Mouse (Mus musculus): Measurements from ENCODE around the gene Clstn1. TPM values are rescaled to one million over a fixed set of nuclear protein-coding genes. Genes with fewer than 3 reads are reported as not detected.

Gene Clstn1
- polyA plus RNA-seq, 1 experiment: 407 TPM

GRCm38 (mm10) chr4:149641400-149641799, 55.1 kb downstream of the Clstn1 start:
- Histone ChIP-seq H3K4me3 (ENCODE audit: insufficient read depth, low read length) (no peak overlapping the region), H3K27ac (ENCODE audit: insufficient read depth, low read length) (no peak overlapping the region), H3K4me1 (ENCODE audit: control insufficient read depth, insufficient read depth, low read length) (no peaks in the 10 kb centered on the region)
- no peak for TF ChIP-seq CTCF (IDR thresholded peaks at IDR 0.05; ENCODE audit: extremely low read depth, insufficient read depth, low read length)
- no peak for TF ChIP-seq POLR2A (IDR thresholded peaks at IDR 0.05; ENCODE audit: extremely low read depth, insufficient read depth, low read length)

- H3K4me3 ChIP-seq (ENCODE audit: insufficient read depth, low read length): no peak overlapping the region
- H3K4me1 ChIP-seq (ENCODE audit: control insufficient read depth, insufficient read depth, low read length): no peaks in the 10 kb centered on the region
- no peak for TF ChIP-seq CTCF (IDR thresholded peaks at IDR 0.05; ENCODE audit: extremely low read depth, insufficient read depth, low read length)
- TF ChIP-seq POLR2A (IDR thresholded peaks at IDR 0.05; ENCODE audit: extremely low read depth, insufficient read depth, low read length): no peak
- no peak overlapping the region for H3K27ac ChIP-seq (ENCODE audit: insufficient read depth, low read length)
These were observed 55.7 kb downstream of the Clstn1 start for GRCm38 (mm10) chr4:149641956-149642355.

GRCm38 (mm10) chr4:149645761-149646160, 59.5 kb downstream of the Clstn1 start:
- H3K4me3 ChIP-seq (ENCODE audit: insufficient read depth, low read length): no peak overlapping the region
- H3K27ac ChIP-seq (ENCODE audit: insufficient read depth, low read length): no peak overlapping the region
- H3K4me1 ChIP-seq (ENCODE audit: control insufficient read depth, insufficient read depth, low read length): no peaks in the 10 kb centered on the region
- TF ChIP-seq CTCF (IDR thresholded peaks at IDR 0.05; ENCODE audit: extremely low read depth, insufficient read depth, low read length) (no peak), POLR2A (IDR thresholded peaks at IDR 0.05; ENCODE audit: extremely low read depth, insufficient read depth, low read length) (no peak)

GRCm38 (mm10) chr4:149648031-149648805, 62.0 kb downstream of the Clstn1 start:
- H3K4me1 ChIP-seq (ENCODE audit: control insufficient read depth, insufficient read depth, low read length): no peaks in the 10 kb centered on the region
- no peak for TF ChIP-seq POLR2A (IDR thresholded peaks at IDR 0.05; ENCODE audit: extremely low read depth, insufficient read depth, low read length)
- TF ChIP-seq CTCF (IDR thresholded peaks at IDR 0.05; ENCODE audit: extremely low read depth, insufficient read depth, low read length): no peak
- peak overlapping the region; percentile 10; the same call in 1 of the 2 replicates for H3K27ac ChIP-seq (ENCODE audit: insufficient read depth, low read length)
- H3K4me3 ChIP-seq (ENCODE audit: insufficient read depth, low read length): no peak overlapping the region

- Histone ChIP-seq H3K4me1 (ENCODE audit: control insufficient read depth, insufficient read depth, low read length) (no peaks in the 10 kb centered on the region), H3K4me3 (ENCODE audit: insufficient read depth, low read length) (no peak overlapping the region), H3K27ac (ENCODE audit: insufficient read depth, low read length) (no peak overlapping the region)
- TF ChIP-seq CTCF (IDR thresholded peaks at IDR 0.05; ENCODE audit: extremely low read depth, insufficient read depth, low read length): peak; percentile 61
- no peak for TF ChIP-seq POLR2A (IDR thresholded peaks at IDR 0.05; ENCODE audit: extremely low read depth, insufficient read depth, low read length)
These were observed 64.4 kb downstream of the Clstn1 start for GRCm38 (mm10) chr4:149650493-149651193.

GRCm38 (mm10) chr4:149654232-149654631, 68.0 kb downstream of the Clstn1 start:
- Histone ChIP-seq H3K4me3 (ENCODE audit: insufficient read depth, low read length) (no peak overlapping the region), H3K4me1 (ENCODE audit: control insufficient read depth, insufficient read depth, low read length) (no peaks in the 10 kb centered on the region), H3K27ac (ENCODE audit: insufficient read depth, low read length) (no peak overlapping the region)
- TF ChIP-seq CTCF (IDR thresholded peaks at IDR 0.05; ENCODE audit: extremely low read depth, insufficient read depth, low read length) (peak; percentile 73), POLR2A (IDR thresholded peaks at IDR 0.05; ENCODE audit: extremely low read depth, insufficient read depth, low read length) (no peak)

- TF ChIP-seq POLR2A (IDR thresholded peaks at IDR 0.05; ENCODE audit: extremely low read depth, insufficient read depth, low read length): no peak
- no peak for TF ChIP-seq CTCF (IDR thresholded peaks at IDR 0.05; ENCODE audit: extremely low read depth, insufficient read depth, low read length)
- no peak overlapping the region for H3K4me3 ChIP-seq (ENCODE audit: insufficient read depth, low read length)
- no peaks in the 10 kb centered on the region for H3K4me1 ChIP-seq (ENCODE audit: control insufficient read depth, insufficient read depth, low read length)
- no peak overlapping the region for H3K27ac ChIP-seq (ENCODE audit: insufficient read depth, low read length)
These were observed 71.7 kb downstream of the Clstn1 start for GRCm38 (mm10) chr4:149657858-149658416.

GRCm38 (mm10) chr4:149659495-149660116, 73.3 kb downstream of the Clstn1 start:
- H3K27ac ChIP-seq (ENCODE audit: insufficient read depth, low read length): no peak overlapping the region
- TF ChIP-seq CTCF (IDR thresholded peaks at IDR 0.05; ENCODE audit: extremely low read depth, insufficient read depth, low read length): no peak
- no peak for TF ChIP-seq POLR2A (IDR thresholded peaks at IDR 0.05; ENCODE audit: extremely low read depth, insufficient read depth, low read length)
- no peaks in the 10 kb centered on the region for H3K4me1 ChIP-seq (ENCODE audit: control insufficient read depth, insufficient read depth, low read length)
- H3K4me3 ChIP-seq (ENCODE audit: insufficient read depth, low read length): no peak overlapping the region

- H3K4me3 ChIP-seq (ENCODE audit: insufficient read depth, low read length): no peak overlapping the region
- H3K27ac ChIP-seq (ENCODE audit: insufficient read depth, low read length): no peak overlapping the region
- no peaks in the 10 kb centered on the region for H3K4me1 ChIP-seq (ENCODE audit: control insufficient read depth, insufficient read depth, low read length)
- TF ChIP-seq CTCF (IDR thresholded peaks at IDR 0.05; ENCODE audit: extremely low read depth, insufficient read depth, low read length) (no peak), POLR2A (IDR thresholded peaks at IDR 0.05; ENCODE audit: extremely low read depth, insufficient read depth, low read length) (no peak)
These were observed 74.3 kb downstream of the Clstn1 start for GRCm38 (mm10) chr4:149660598-149660997.
